Mouse (Mus musculus) urinary bladder, postnatal 4 days (tissue): ENCODE data around the gene Nbea.

ENCODE experiments used
- DNase-seq, 2 experiments: peaks; one replicate each; pipeline ENCODE4 v3.0.0; 2021 to 2022; ENCODE audit warnings: low spot score in 2 of 2

The Nbea gene

GRCm38 (mm10) chr3:55783171-55784081, 400.1 kb downstream of the Nbea start:
- DNase-seq = peak in 1 of 2 experiments; percentile 21

GRCm38 (mm10) chr3:55782771-55783170, 400.7 kb downstream of the Nbea start:
- DNase-seq = no peak

- DNase-seq = no peak
Observed at GRCm38 (mm10) chr3:55782056-55782687, 401.3 kb downstream of the Nbea start, which contains the start of gene Mab21l1. TSS of gene Mab21l1 (plus strand) at chr3:55782510.

GRCm38 (mm10) chr3:55781429-55782055, 402.0 kb downstream of the Nbea start:
- no peak for DNase-seq

- no peak for DNase-seq
Observed at GRCm38 (mm10) chr3:55780120-55781070, 403.1 kb downstream of the Nbea start.

- DNase-seq = no peak
Observed at GRCm38 (mm10) chr3:55778764-55779730, 404.5 kb downstream of the Nbea start.

- DNase-seq = no peak
Observed at GRCm38 (mm10) chr3:55777501-55777900, 406.0 kb downstream of the Nbea start.

GRCm38 (mm10) chr3:55775753-55776152, 407.7 kb downstream of the Nbea start:
- DNase-seq = no peak

GRCm38 (mm10) chr3:55775245-55775644, 408.3 kb downstream of the Nbea start:
- DNase-seq = no peak

- no peak for DNase-seq
Observed at GRCm38 (mm10) chr3:55774203-55774602, 409.3 kb downstream of the Nbea start.

GRCm38 (mm10) chr3:55769308-55769707, 414.2 kb downstream of the Nbea start:
- no peak for DNase-seq

GRCm38 (mm10) chr3:55768654-55769053, 414.8 kb downstream of the Nbea start:
- no peak for DNase-seq

- no peak for DNase-seq
Observed at GRCm38 (mm10) chr3:55763591-55763990, 419.9 kb downstream of the Nbea start.

- DNase-seq = no peak
Observed at GRCm38 (mm10) chr3:55758297-55758696, 425.2 kb downstream of the Nbea start.

GRCm38 (mm10) chr3:55756602-55757190, 426.8 kb downstream of the Nbea start:
- DNase-seq = no peak

GRCm38 (mm10) chr3:55755805-55756601, 427.5 kb downstream of the Nbea start:
- no peak for DNase-seq

GRCm38 (mm10) chr3:55754981-55755608, 428.4 kb downstream of the Nbea start:
- DNase-seq = no peak

GRCm38 (mm10) chr3:55753872-55754271, 429.6 kb downstream of the Nbea start:
- DNase-seq = no peak
